Mouse (Mus musculus) limb, embryonic 10.5 days (tissue): Measurements from ENCODE around the gene Pfas. TPM values are rescaled to one million over a fixed set of nuclear protein-coding genes. Genes with fewer than 3 reads are reported as not detected.
"Not testable (repeated sequence)": the region's sequence is repeated elsewhere in the genome, so short reads cannot be mapped to it uniquely, and the experiment has no call there.

ENCODE experiments used
- DNase-seq: peaks from one replicate; pipeline ENCODE4 v3.0.0-alpha.2; 2017; ENCODE audit warnings: low spot score
- H3K27ac ChIP-seq: fragments of 300-500 bp; sonication (generic); 2 replicates; pipeline ENCODE4 v1.5.1; 2016; ENCODE audit warnings: mild to moderate bottlenecking
- H3K27me3 ChIP-seq: fragments of 300-500 bp; sonication (generic); 2 replicates; pipeline ENCODE4 v1.6.1; 2016; ENCODE audit warnings: low read depth, mild to moderate bottlenecking; ENCODE audit not compliant: poor library complexity, severe bottlenecking
- H3K36me3 ChIP-seq: fragments of 300-500 bp; sonication (generic); 2 replicates; pipeline ENCODE4 v1.6.1; 2016; ENCODE audit warnings: mild to moderate bottlenecking, moderate library complexity
- H3K4me1 ChIP-seq: fragments of 300-500 bp; sonication (generic); 2 replicates; pipeline ENCODE4 v1.6.1; 2016
- H3K4me3 ChIP-seq: fragments of 300-500 bp; sonication (generic); 2 replicates; pipeline ENCODE4 v1.5.1; 2016; ENCODE audit warnings: mild to moderate bottlenecking, moderate library complexity
- H3K9me3 ChIP-seq: fragments of 300-500 bp; sonication (generic); replicated peaks from 2 replicates; pipeline ENCODE4 v1.6.1; 2016; ENCODE audit warnings: mild to moderate bottlenecking
- WGBS: fragments of 180-500 bp; shearing (Covaris S2); methylation state at CpG from one replicate; pipeline ENCODE4 v1.1.7; 2016; 5-methylcytosine and 5-hydroxymethylcytosine counted together
- polyA plus RNA-seq: library from polyadenylated mRNA; unstranded; fragments of >200 nt; fragmentation: Nextera tagmentation; extraction: Ambion mirVana; gene quantifications from 2 replicates; pipeline ENCODE4 v1.2.1, GENCODE M21; 2016

The Pfas gene
- polyA plus RNA-seq, 1 experiment from 2014 or later: 66.5 TPM

DNA sequence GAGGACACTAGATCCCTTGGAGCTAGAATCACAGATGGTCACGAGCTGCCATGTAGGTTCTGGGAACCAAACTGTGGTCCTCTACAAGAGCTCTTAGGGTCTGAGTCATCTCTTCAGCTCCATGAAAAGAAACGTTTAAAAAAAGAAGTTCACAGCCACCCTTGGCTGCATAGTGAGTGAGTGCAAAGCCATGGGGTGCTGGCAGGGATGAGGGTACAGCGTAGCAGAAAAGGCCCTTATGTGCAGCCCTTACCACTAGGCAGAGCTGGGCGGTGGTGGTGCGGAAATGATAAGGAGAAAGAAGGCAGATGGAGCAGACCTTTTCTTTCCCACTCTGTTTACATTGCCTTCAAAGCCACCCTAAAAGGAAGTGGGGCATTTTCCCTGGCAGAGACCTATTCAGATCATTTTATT is 28.9 kb downstream of the Pfas start:
- no peak for DNase-seq
- Histone ChIP-seq H3K27me3 (no peaks in the 10 kb centered on the region), H3K36me3 (no peaks in the 10 kb centered on the region), H3K27ac (no peak overlapping the region), H3K4me3 (no peak overlapping the region), H3K9me3 (no peaks in the 10 kb centered on the region), H3K4me1 (no peaks in the 10 kb centered on the region)
- 62% methylated on average over 5 of the region's 5 CpGs for WGBS

DNA sequence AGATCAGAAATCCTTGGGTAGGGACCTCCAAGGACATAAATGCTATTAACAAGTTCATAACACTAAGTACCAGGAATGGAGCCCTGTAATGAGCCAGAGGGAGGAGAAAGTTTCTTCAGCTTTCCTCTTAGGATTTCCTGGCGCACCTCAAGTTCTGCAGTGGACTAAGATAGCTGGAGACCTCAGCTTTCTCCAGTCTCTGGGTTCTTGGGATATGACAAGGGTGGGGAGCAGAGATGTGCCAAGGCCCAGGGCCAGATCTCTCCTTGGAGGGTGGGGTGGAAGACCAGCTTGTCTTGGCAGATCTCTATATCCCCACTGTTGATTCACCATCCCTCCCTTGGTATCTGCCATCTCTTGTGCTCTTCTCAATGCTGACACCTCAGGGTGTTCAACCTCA is 32.7 kb downstream of the Pfas start:
- DNase-seq: no peak
- peaks cover 22% of the 10 kb centered on the region for H3K4me1 ChIP-seq
- 90% methylated on average over 1 of the region's 1 CpGs for WGBS

DNA sequence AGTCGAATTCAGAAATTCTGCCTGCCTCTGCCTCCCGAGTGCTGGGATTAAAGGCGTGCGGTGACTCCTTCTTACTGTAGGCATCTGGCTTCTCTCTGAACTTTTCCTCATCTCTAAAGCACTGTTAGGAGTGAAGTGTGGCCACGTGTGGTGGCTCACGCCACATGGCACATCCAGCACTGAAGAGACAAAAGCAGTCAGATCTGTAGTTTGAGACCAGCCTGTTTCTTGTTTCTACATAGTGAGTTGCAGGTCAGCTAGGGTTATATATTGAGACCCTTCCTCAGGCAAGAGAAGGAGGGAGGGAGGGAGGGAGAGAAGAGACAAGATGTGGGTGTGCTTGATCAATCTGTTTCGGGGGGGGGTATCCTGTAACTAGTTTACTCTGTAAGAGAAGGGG is 33.2 kb downstream of the Pfas start, which contains the start of gene Rangrf:
Gene Rangrf, minus strand, starts transcription at position 101 of the 400 bp plus-strand sequence.
- Histone ChIP-seq H3K27me3 (no peaks in the 10 kb centered on the region), H3K4me3 (peak within 1 kb of the TSS; percentile 60), H3K36me3 (peaks cover 10% of the 10 kb centered on the region; the same call in 1 of the 2 replicates), H3K4me1 (peaks cover 22% of the 10 kb centered on the region), H3K9me3 (no peaks in the 10 kb centered on the region), H3K27ac (0 out of 2 replicates have a peak within 1 kb of the TSS, but pooled peaks have one; percentile 58)
- DNase-seq: no peak
- 85% methylated on average over 7 of the region's 7 CpGs for WGBS

More for the DNA sequence above, 32.7 kb downstream of the Pfas start:
- no peaks in the 10 kb centered on the region for H3K9me3 ChIP-seq
- H3K4me3 ChIP-seq: no peak overlapping the region
- no peak overlapping the region for H3K27ac ChIP-seq
- peaks cover 9% of the 10 kb centered on the region; the same call in 1 of the 2 replicates for H3K36me3 ChIP-seq
- H3K27me3 ChIP-seq: no peaks in the 10 kb centered on the region

DNA sequence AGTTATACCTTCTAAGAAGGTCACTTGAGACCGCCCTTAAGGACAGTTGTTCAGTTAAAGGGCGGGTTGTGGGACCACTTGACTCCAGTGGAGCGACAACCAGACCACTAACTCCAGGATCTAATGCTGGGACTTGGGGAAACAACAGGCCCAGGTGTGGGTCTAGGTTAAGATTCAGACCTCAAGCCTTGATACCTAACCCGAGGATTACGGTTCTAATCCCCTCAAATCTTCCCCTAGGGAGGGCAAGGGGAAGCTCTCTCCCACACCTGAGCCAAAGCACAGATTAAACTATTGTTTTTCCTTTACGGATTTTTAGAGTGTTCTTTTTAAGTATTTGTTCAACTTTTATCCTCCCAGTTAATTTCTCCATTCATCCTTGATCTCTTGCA is 34.2 kb downstream of the Pfas start:
- WGBS: 39% methylated on average over 6 of the region's 6 CpGs
- Histone ChIP-seq H3K27me3 (no peaks in the 10 kb centered on the region), H3K4me3 (peak overlapping the region; percentile 60), H3K9me3 (no peaks in the 10 kb centered on the region), H3K27ac (0 out of 2 replicates have a peak overlapping the region, but pooled peaks have one; percentile 58), H3K36me3 (peaks cover 10% of the 10 kb centered on the region; the same call in 1 of the 2 replicates), H3K4me1 (peaks cover 22% of the 10 kb centered on the region)
- no peak for DNase-seq

DNA sequence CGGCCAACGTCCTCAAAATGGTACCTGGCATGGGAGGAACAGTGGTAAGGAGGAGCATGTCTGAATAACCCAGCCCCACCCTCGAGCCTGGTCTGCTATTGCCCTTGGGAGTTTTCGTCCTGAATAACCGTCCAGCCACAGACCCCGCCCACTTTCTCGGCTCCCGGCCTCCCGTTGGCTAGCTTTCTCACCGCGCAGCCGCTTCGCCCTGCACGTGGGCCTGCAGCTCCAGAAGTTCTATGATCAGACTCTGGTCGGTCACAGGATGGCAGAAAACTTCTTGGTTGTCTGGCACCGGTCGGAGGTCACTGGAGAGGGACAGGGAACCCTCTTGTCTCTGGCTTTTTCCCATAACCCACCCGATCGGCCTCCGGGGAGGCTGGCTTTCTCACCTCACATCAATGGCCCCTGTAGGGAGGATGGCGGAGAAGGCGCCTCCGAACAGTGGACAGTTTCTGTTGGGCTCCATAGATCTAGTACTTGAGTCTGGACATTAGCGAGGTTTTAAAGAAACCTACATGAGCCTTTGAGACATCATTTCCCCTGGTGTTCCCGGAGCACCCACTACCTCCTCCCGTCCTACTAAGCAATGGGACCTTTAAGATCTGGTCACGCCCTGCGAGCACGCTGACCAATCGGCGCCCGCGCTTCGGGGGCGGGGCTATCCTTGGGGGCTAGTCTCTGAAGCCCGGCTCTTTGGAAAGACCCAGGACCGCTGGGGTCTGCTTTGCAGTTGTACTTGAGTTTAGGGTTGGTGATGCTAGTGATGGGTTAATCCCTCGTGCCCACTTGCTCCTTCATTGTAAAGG is 34.8 kb downstream of the Pfas start:
- Histone ChIP-seq H3K4me1 (peaks cover 26% of the 10 kb centered on the region), H3K4me3 (peak overlapping the region; percentile 60), H3K27ac (peak overlapping the region; percentile 79)
- WGBS: under 1% methylated on average over 38 of the region's 38 CpGs
- peak; percentile 92 for DNase-seq
- not testable (repeated sequence) for H3K36me3 ChIP-seq, H3K27me3 ChIP-seq, H3K9me3 ChIP-seq

DNA sequence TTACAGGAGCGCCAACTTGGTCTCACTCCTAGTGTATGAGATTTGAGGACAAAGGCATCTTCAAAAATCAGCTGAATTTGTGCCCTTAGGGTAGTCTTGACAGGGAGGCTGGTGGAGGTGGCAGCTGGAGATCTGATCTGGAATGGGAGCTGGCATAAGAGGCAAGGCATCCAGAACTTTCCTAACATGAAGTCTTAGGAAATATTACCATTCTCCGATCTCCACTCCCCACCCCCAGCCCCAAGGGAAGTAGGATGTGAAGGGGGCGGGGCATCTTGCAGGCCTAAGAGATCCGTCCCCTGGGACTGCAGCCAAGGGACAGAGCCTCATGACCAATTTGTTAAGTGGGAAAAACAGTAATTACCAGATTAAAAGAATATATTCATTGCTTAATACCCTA is 38.0 kb downstream of the Pfas start:
- 78% methylated on average over 4 of the region's 4 CpGs for WGBS
- DNase-seq: no peak

DNA sequence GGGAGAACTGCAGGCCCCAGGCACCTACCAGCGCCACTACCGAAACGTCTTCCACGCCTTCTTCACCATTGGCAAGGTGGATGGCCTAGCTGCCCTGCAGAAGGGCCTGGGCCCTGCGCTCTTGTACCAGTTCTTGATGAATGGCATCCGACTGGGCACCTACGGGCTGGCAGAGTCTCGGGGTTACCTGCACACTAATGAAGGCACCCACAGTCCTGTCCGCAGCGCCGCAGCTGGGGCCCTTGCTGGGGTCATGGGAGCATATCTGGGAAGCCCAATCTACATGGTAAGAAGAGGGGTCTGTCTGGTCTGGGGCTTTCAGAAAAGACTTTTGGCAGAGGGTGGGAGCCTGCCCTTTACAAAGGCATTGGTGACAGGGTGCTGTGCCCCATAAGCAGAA is 39.5 kb downstream of the Pfas start:
- H3K27me3 ChIP-seq: peaks cover 5% of the 10 kb centered on the region; the same call in 1 of the 2 replicates
- H3K9me3 ChIP-seq: no peaks in the 10 kb centered on the region
- peaks cover 38% of the 10 kb centered on the region for H3K4me1 ChIP-seq
- DNase-seq: no peak
- 89% methylated on average over 11 of the region's 11 CpGs for WGBS
- peaks cover 10% of the 10 kb centered on the region; the same call in 1 of the 2 replicates for H3K36me3 ChIP-seq
- peak overlapping the region; percentile 68; the same call in 1 of the 2 replicates for H3K4me3 ChIP-seq
- no peak overlapping the region for H3K27ac ChIP-seq

More for the DNA sequence above, 38.0 kb downstream of the Pfas start:
- Histone ChIP-seq H3K4me3 (no peak overlapping the region), H3K36me3 (peaks cover 10% of the 10 kb centered on the region; the same call in 1 of the 2 replicates), H3K27ac (no peak overlapping the region), H3K4me1 (peaks cover 43% of the 10 kb centered on the region), H3K27me3 (peaks cover 5% of the 10 kb centered on the region; the same call in 1 of the 2 replicates), H3K9me3 (no peaks in the 10 kb centered on the region)

DNA sequence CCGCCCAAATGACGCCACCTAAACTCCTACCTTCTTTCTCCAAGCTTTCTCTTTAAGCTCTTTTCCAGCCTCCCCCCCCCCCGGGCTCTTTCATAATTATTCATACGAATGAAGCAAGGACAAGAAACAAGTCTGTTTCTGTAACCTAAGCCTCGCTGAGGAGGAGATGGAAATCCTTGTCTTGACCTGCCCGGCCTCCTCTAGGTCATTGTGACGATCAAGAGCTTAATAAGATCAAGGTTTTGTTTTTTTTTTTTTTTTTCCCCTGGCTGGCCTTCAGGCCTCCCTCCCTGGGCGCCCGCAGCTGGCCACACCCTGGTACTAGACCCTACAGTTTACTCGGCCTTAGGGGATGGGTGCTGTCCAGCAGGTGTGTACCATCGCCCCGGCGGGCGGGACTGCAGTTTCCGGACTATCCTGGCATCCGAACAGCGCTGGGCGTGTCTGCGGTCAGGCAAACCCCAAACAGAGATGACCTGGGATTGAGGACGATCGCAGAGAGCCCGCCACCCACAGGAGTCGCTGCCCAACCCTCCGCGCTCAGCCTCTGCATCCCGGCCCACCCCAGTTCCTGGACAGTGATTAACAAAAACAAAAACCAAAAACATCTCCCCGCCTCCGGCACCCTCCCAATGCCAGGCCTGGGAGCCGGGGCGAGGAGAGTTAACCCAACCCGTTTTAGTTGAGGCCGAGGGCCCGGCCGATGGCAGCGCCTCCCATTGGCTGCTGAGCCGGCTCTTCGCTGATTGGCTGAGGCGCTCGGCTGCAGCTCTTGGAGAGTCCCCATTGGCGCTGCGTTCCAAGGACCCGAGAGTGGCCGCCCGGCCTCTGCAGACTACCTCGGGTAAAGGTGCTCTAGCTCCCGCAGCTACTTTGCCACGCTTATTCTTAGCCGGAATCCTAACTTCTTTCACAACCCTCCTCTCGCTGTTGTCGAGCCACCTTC is 40.6 kb downstream of the Pfas start, which contains the start of gene Slc25a35:
Gene Slc25a35, plus strand, starts transcription at position 795 of the 946 bp plus-strand sequence.
- Histone ChIP-seq H3K4me3 (peak within 1 kb of the TSS; percentile 68), H3K4me1 (peaks cover 31% of the 10 kb centered on the region), H3K27ac (peak within 1 kb of the TSS; percentile 63), H3K9me3 (no peaks in the 10 kb centered on the region), H3K36me3 (peaks cover 10% of the 10 kb centered on the region; the same call in 1 of the 2 replicates), H3K27me3 (peaks cover 5% of the 10 kb centered on the region; the same call in 1 of the 2 replicates)
- 1% methylated on average over 50 of the region's 50 CpGs for WGBS
- peak; percentile 90 for DNase-seq

DNA sequence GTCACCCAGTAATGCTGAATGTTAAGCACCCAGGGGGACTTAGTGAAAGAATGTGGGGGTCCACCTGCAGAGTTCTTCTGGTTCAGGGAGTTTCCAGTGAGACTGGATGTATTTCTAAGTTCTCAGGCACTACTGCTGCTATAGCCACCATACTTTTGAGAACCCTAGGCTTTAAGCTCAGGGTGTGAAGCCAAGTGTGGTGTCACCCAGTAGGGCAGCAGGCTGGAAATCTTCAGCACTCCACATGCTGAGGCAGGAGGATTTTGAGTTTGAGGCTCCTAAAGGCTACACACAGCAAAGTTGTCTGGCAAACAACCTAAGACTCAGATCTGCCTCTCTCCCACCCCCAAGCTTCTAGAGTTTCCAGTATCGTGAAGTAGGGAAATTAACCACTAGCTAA is 41.7 kb downstream of the Pfas start:
- H3K27me3 ChIP-seq: peaks cover 5% of the 10 kb centered on the region; the same call in 1 of the 2 replicates
- no peaks in the 10 kb centered on the region for H3K9me3 ChIP-seq
- DNase-seq: no peak
- peaks cover 7% of the 10 kb centered on the region; the same call in 1 of the 2 replicates for H3K36me3 ChIP-seq
- H3K4me3 ChIP-seq: no peak overlapping the region
- peaks cover 27% of the 10 kb centered on the region for H3K4me1 ChIP-seq
- WGBS: 64% methylated on average over 1 of the region's 1 CpGs
- H3K27ac ChIP-seq: no peak overlapping the region

DNA sequence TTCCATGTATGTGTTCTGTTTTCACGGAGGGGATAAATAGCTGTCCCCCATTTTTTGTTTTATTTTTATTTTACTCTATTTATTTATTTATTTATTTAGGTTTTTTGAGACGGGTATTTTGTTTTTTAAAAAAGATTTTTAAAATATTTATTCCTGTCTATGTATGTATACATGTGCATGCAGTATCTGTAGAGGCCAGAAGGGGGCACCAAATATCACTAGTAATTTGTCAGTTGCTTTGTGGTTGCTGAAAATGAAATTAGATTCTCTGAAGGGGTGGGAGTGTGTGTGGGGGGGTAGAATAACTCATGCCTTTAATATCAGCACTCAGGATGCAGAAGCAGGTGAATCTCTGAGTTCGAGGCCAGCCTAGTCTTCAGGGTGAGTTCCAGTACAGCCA is 42.4 kb downstream of the Pfas start:
- WGBS: 31% methylated on average over 3 of the region's 3 CpGs
- DNase-seq: peak; percentile 58
- Histone ChIP-seq H3K4me3 (no peak overlapping the region), H3K4me1 (peaks cover 26% of the 10 kb centered on the region), H3K9me3 (no peaks in the 10 kb centered on the region), H3K27ac (no peak overlapping the region), H3K27me3 (peaks cover 5% of the 10 kb centered on the region; the same call in 1 of the 2 replicates), H3K36me3 (peaks cover 3% of the 10 kb centered on the region; the same call in 1 of the 2 replicates)

DNA sequence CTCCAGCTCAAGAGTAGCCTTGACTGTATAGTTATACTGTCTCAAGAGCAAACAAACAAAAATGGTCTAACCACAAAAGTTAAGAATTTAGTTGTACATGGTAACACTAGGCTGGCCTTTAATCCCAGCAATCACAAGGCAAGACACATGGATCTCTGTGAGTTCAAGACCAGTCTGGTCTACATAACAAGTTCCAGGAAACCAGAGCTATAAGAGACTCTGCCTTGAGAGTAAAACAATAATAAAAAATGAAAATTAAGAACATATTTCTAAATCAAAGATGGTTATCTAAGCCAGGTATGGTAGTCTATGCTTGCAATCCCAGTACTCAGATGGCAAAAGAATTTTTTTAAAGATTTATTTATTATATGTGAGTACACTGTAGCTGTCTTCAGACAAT is 43.2 kb downstream of the Pfas start:
- Histone ChIP-seq H3K27me3 (peaks cover 5% of the 10 kb centered on the region; the same call in 1 of the 2 replicates), H3K27ac (no peak overlapping the region), H3K36me3 (no peaks in the 10 kb centered on the region), H3K9me3 (no peaks in the 10 kb centered on the region), H3K4me3 (no peak overlapping the region), H3K4me1 (peaks cover 26% of the 10 kb centered on the region)
- DNase-seq: no peak

DNA sequence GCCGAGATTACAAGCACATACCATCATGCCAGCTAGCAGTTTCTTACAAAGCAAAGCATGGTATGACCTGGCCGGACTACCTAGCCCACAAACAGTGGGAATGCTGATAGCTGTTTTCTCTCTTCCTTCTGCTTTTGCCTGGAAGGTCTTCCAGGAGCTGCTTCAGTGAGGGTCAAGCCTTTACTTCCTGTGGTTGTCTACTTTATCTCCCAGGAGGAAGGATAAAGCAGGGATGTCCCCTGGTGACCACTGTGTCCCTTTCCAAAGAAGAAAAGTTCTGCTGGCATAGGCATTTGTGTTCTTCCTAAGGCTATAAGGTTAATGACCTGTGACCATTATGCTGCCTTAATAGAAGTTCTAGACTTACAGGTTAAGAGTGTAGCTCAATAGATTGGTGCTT is 44.9 kb downstream of the Pfas start:
- Histone ChIP-seq H3K27me3 (no peaks in the 10 kb centered on the region; the same call in 1 of the 2 replicates), H3K4me3 (no peak overlapping the region), H3K36me3 (no peaks in the 10 kb centered on the region), H3K27ac (no peak overlapping the region), H3K4me1 (peaks cover 21% of the 10 kb centered on the region), H3K9me3 (no peaks in the 10 kb centered on the region)
- no peak for DNase-seq
- WGBS: 85% methylated on average over 2 of the region's 2 CpGs
